Mouse (Mus musculus): ENCODE data around the gene Mta3. TPM values are rescaled to one million over a fixed set of nuclear protein-coding genes. Genes with fewer than 3 reads are reported as not detected.
A peak's percentile ranks its signal among the peaks of the same experiment; 100 is the strongest.

Gene Mta3
- polyA plus RNA-seq, 1 experiment from 2014 or later, result 44.6 TPM

DNA sequence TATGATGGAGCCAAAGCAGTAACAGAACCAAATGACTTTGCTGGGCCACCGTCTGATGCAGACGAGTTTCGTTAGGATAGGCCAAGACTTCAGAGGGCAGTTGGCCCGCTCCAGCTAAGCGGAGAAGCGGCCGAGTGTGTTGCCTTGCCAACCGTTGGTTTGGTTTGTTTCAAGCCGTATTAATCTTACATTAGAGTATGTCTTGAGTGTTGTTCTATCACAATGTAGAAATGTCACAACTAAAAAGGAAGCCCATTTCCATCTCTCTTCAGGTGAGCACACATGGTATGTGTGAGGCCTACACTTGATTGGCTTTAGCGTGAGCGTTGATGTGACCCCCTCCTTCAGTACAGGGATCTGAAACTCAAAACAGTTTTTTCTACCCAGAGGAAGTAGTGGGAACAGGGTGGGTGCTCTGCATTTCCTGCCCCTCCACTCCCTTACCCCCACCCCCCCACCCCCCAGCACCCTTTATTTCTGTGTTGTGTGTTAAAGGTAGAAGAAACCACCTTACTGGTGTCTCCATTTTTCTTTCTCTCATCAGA is 93.6 kb downstream of the Mta3 start:
- Histone ChIP-seq H3K4me1 (ENCODE audit: control insufficient read depth, insufficient read depth, low read length) (no peaks in the 10 kb centered on the region), H3K36me3 (ENCODE audit: control insufficient read depth, insufficient read depth, low read length) (peaks cover 2% of the 10 kb centered on the region; the same call in 1 of the 2 replicates), H3K27ac (replicated peaks; ENCODE audit: low read depth, low read length) (no peak overlapping the region), H3K4me3 (ENCODE audit: low read depth, low read length) (no peak overlapping the region), H3K9ac (ENCODE audit: low read length) (no peak overlapping the region), H3K27me3 (ENCODE audit: control insufficient read depth, insufficient read depth, low read length) (no peaks in the 10 kb centered on the region), H3K4me2 (ENCODE audit: low read depth, severe bottlenecking) (no peak overlapping the region), H3K9me3 (ENCODE audit: control insufficient read depth, low read length) (no peaks in the 10 kb centered on the region)
- whole genome bisulfite sequencing, result 92% methylated on average over 11 of the region's 11 CpGs
- no peak for DNase-seq (ENCODE audit: low spot score)
- ATAC-seq (ENCODE audit: insufficient number of reproducible peaks, low FRiP score, low TSS enrichment, low read depth), result no peak

- WGBS, result 84% methylated on average over 9 of the region's 9 CpGs
- ATAC-seq (ENCODE audit: insufficient number of reproducible peaks, low FRiP score, low TSS enrichment, low read depth) (no peak), DNase-seq (ENCODE audit: low spot score) (no peak)
- Histone ChIP-seq H3K4me1 (ENCODE audit: control insufficient read depth, insufficient read depth, low read length) (no peaks in the 10 kb centered on the region), H3K27ac (replicated peaks; ENCODE audit: low read depth, low read length) (no peak overlapping the region), H3K9me3 (ENCODE audit: control insufficient read depth, low read length) (no peaks in the 10 kb centered on the region), H3K36me3 (ENCODE audit: control insufficient read depth, insufficient read depth, low read length) (peaks cover 4% of the 10 kb centered on the region; the same call in 1 of the 2 replicates), H3K27me3 (ENCODE audit: control insufficient read depth, insufficient read depth, low read length) (no peaks in the 10 kb centered on the region), H3K4me2 (ENCODE audit: low read depth, severe bottlenecking) (no peak overlapping the region), H3K4me3 (ENCODE audit: low read depth, low read length) (no peak overlapping the region), H3K9ac (ENCODE audit: low read length) (no peak overlapping the region)
These were observed 98.0 kb downstream of the Mta3 start for GRCm38 (mm10) chr17:83803987-83804386.

- WGBS, result 93% methylated on average over 9 of the region's 9 CpGs
- ATAC-seq (ENCODE audit: insufficient number of reproducible peaks, low FRiP score, low TSS enrichment, low read depth), result no peak
- H3K27ac ChIP-seq (replicated peaks; ENCODE audit: low read depth, low read length), result no peak overlapping the region
- no peak for DNase-seq (ENCODE audit: low spot score)
- H3K4me3 ChIP-seq (ENCODE audit: low read depth, low read length), result no peak overlapping the region
- no peaks in the 10 kb centered on the region for H3K27me3 ChIP-seq (ENCODE audit: control insufficient read depth, insufficient read depth, low read length)
- no peak overlapping the region for H3K9ac ChIP-seq (ENCODE audit: low read length)
- H3K4me1 ChIP-seq (ENCODE audit: control insufficient read depth, insufficient read depth, low read length), result no peaks in the 10 kb centered on the region
- H3K9me3 ChIP-seq (ENCODE audit: control insufficient read depth, low read length), result no peaks in the 10 kb centered on the region
- H3K36me3 ChIP-seq (ENCODE audit: control insufficient read depth, insufficient read depth, low read length), result peaks cover 4% of the 10 kb centered on the region; the same call in 1 of the 2 replicates
- H3K4me2 ChIP-seq (ENCODE audit: low read depth, severe bottlenecking), result no peak overlapping the region
These were observed 99.1 kb downstream of the Mta3 start for GRCm38 (mm10) chr17:83805078-83805477.

- Histone ChIP-seq H3K4me3 (ENCODE audit: low read depth, low read length) (no peak overlapping the region), H3K4me2 (ENCODE audit: low read depth, severe bottlenecking) (no peak overlapping the region), H3K27ac (replicated peaks; ENCODE audit: low read depth, low read length) (no peak overlapping the region), H3K36me3 (ENCODE audit: control insufficient read depth, insufficient read depth, low read length) (peaks cover 6% of the 10 kb centered on the region; the same call in 1 of the 2 replicates), H3K4me1 (ENCODE audit: control insufficient read depth, insufficient read depth, low read length) (no peaks in the 10 kb centered on the region), H3K27me3 (ENCODE audit: control insufficient read depth, insufficient read depth, low read length) (no peaks in the 10 kb centered on the region), H3K9me3 (ENCODE audit: control insufficient read depth, low read length) (no peaks in the 10 kb centered on the region), H3K9ac (ENCODE audit: low read length) (no peak overlapping the region)
- ATAC-seq (ENCODE audit: insufficient number of reproducible peaks, low FRiP score, low TSS enrichment, low read depth) (no peak), DNase-seq (ENCODE audit: low spot score) (no peak)
- 73% methylated on average over 7 of the region's 7 CpGs for WGBS
These were observed 101.4 kb downstream of the Mta3 start for GRCm38 (mm10) chr17:83807345-83807744.

DNA sequence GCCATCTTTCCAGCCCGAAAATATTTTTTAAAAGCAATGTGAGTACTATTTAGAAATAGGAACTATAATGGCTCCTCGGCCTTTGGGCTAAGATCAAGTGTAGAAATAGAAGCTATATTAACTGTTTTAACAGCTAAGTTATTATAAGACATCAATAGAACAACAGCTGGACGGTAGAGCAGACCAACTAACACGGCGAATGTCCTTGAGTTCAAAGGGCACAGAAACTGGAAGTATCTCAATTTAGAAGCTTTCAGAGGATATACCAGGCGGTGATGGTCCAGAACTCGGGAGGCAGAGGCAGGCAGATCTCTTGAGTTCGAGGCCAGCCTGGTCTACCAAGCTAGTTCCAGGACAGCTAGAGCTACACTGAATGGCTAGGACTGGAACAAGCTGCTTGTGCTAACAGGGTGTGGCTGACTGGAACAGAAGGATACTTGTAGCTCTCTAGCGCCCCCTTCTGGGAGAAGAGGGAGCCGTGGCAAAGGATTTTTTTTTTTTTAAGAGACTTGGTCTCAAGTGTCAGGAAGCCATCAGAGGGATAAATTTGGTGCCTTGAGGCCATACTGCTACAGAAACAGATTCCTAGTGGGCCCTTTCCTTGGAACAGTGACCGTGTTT is 101.9 kb downstream of the Mta3 start:
- DNase-seq (ENCODE audit: low spot score) (peak; percentile 75), ATAC-seq (ENCODE audit: insufficient number of reproducible peaks, low FRiP score, low TSS enrichment, low read depth) (no peak)
- no peak overlapping the region for H3K27ac ChIP-seq (replicated peaks; ENCODE audit: low read depth, low read length)
- no peaks in the 10 kb centered on the region for H3K27me3 ChIP-seq (ENCODE audit: control insufficient read depth, insufficient read depth, low read length)
- peaks cover 6% of the 10 kb centered on the region; the same call in 1 of the 2 replicates for H3K36me3 ChIP-seq (ENCODE audit: control insufficient read depth, insufficient read depth, low read length)
- no peak overlapping the region for H3K4me3 ChIP-seq (ENCODE audit: low read depth, low read length)
- H3K4me2 ChIP-seq (ENCODE audit: low read depth, severe bottlenecking), result no peak overlapping the region
- H3K9ac ChIP-seq (ENCODE audit: low read length), result no peak overlapping the region
- H3K4me1 ChIP-seq (ENCODE audit: control insufficient read depth, insufficient read depth, low read length), result no peaks in the 10 kb centered on the region
- 74% methylated on average over 11 of the region's 11 CpGs for WGBS
- no peaks in the 10 kb centered on the region for H3K9me3 ChIP-seq (ENCODE audit: control insufficient read depth, low read length)

- H3K4me2 ChIP-seq (ENCODE audit: low read depth, severe bottlenecking), result no peak overlapping the region
- H3K27me3 ChIP-seq (ENCODE audit: control insufficient read depth, insufficient read depth, low read length), result no peaks in the 10 kb centered on the region
- WGBS, result 88% methylated on average over 12 of the region's 12 CpGs
- H3K4me1 ChIP-seq (ENCODE audit: control insufficient read depth, insufficient read depth, low read length), result no peaks in the 10 kb centered on the region
- H3K9ac ChIP-seq (ENCODE audit: low read length), result no peak overlapping the region
- peaks cover 6% of the 10 kb centered on the region; the same call in 1 of the 2 replicates for H3K36me3 ChIP-seq (ENCODE audit: control insufficient read depth, insufficient read depth, low read length)
- DNase-seq (ENCODE audit: low spot score) (no peak), ATAC-seq (ENCODE audit: insufficient number of reproducible peaks, low FRiP score, low TSS enrichment, low read depth) (no peak)
- H3K9me3 ChIP-seq (ENCODE audit: control insufficient read depth, low read length), result no peaks in the 10 kb centered on the region
- H3K4me3 ChIP-seq (ENCODE audit: low read depth, low read length), result no peak overlapping the region
- no peak overlapping the region for H3K27ac ChIP-seq (replicated peaks; ENCODE audit: low read depth, low read length)
These were observed 102.6 kb downstream of the Mta3 start for GRCm38 (mm10) chr17:83808476-83809098.

- ATAC-seq (ENCODE audit: insufficient number of reproducible peaks, low FRiP score, low TSS enrichment, low read depth) (no peak), DNase-seq (ENCODE audit: low spot score) (no peak)
- Histone ChIP-seq H3K27ac (replicated peaks; ENCODE audit: low read depth, low read length) (no peak overlapping the region), H3K4me3 (ENCODE audit: low read depth, low read length) (no peak overlapping the region), H3K36me3 (ENCODE audit: control insufficient read depth, insufficient read depth, low read length) (peaks cover 6% of the 10 kb centered on the region; the same call in 1 of the 2 replicates), H3K9ac (ENCODE audit: low read length) (no peak overlapping the region), H3K27me3 (ENCODE audit: control insufficient read depth, insufficient read depth, low read length) (no peaks in the 10 kb centered on the region), H3K4me2 (ENCODE audit: low read depth, severe bottlenecking) (no peak overlapping the region), H3K4me1 (ENCODE audit: control insufficient read depth, insufficient read depth, low read length) (no peaks in the 10 kb centered on the region), H3K9me3 (ENCODE audit: control insufficient read depth, low read length) (no peaks in the 10 kb centered on the region)
- 88% methylated on average over 17 of the region's 17 CpGs for WGBS
These were observed 103.3 kb downstream of the Mta3 start for GRCm38 (mm10) chr17:83809197-83809829.

- Histone ChIP-seq H3K9me3 (ENCODE audit: control insufficient read depth, low read length) (no peaks in the 10 kb centered on the region), H3K9ac (ENCODE audit: low read length) (no peak overlapping the region), H3K4me1 (ENCODE audit: control insufficient read depth, insufficient read depth, low read length) (no peaks in the 10 kb centered on the region), H3K4me3 (ENCODE audit: low read depth, low read length) (no peak overlapping the region), H3K27ac (replicated peaks; ENCODE audit: low read depth, low read length) (no peak overlapping the region), H3K36me3 (ENCODE audit: control insufficient read depth, insufficient read depth, low read length) (0 out of 2 replicates have a peak, but pooled peaks cover 2% of the 10 kb centered on the region), H3K27me3 (ENCODE audit: control insufficient read depth, insufficient read depth, low read length) (no peaks in the 10 kb centered on the region), H3K4me2 (ENCODE audit: low read depth, severe bottlenecking) (no peak overlapping the region)
- DNase-seq (ENCODE audit: low spot score), result no peak
- no peak for ATAC-seq (ENCODE audit: insufficient number of reproducible peaks, low FRiP score, low TSS enrichment, low read depth)
- WGBS, result 93% methylated on average over 5 of the region's 5 CpGs
These were observed 104.3 kb downstream of the Mta3 start for GRCm38 (mm10) chr17:83810285-83810684.

Data from limb, embryonic 11.5 days (tissue).